Mouse (Mus musculus): ENCODE data around the gene Nsa2. TPM values are rescaled to one million over a fixed set of nuclear protein-coding genes. Genes with fewer than 3 reads are reported as not detected.

Nsa2 gene
- polyA plus RNA-seq, 1 experiment from 2014 or later: 52.4 TPM

- ATAC-seq (ENCODE audit: low read depth): no peak
- WGBS: 90% methylated on average over 3 of the region's 3 CpGs
- no peaks in the 10 kb centered on the region for H3K36me3 ChIP-seq
- H3K4me1 ChIP-seq (replicated peaks): no peaks in the 10 kb centered on the region
- no peak overlapping the region for H3K4me2 ChIP-seq
- no peak overlapping the region for H3K9ac ChIP-seq
- H3K27ac ChIP-seq (replicated peaks): no peak overlapping the region
- no peaks in the 10 kb centered on the region for H3K9me3 ChIP-seq
- H3K27me3 ChIP-seq: no peaks in the 10 kb centered on the region
- no peak overlapping the region for H3K4me3 ChIP-seq
Measured at GRCm38 (mm10) chr13:97080615-97081014, 57.1 kb downstream of the Nsa2 start.

- Histone ChIP-seq H3K9ac (no peak overlapping the region), H3K4me1 (replicated peaks) (no peaks in the 10 kb centered on the region)
- 84% methylated on average over 2 of the region's 2 CpGs for WGBS
Measured at GRCm38 (mm10) chr13:97080201-97080600, 57.5 kb downstream of the Nsa2 start.

More at GRCm38 (mm10) chr13:97080201-97080600, 57.5 kb downstream of the Nsa2 start:
- H3K27me3 ChIP-seq: no peaks in the 10 kb centered on the region
- no peak overlapping the region for H3K4me3 ChIP-seq
- no peak for ATAC-seq (ENCODE audit: low read depth)
- H3K36me3 ChIP-seq: no peaks in the 10 kb centered on the region
- no peaks in the 10 kb centered on the region for H3K9me3 ChIP-seq
- no peak overlapping the region for H3K4me2 ChIP-seq
- no peak overlapping the region for H3K27ac ChIP-seq (replicated peaks)

Other genes starting within 250 kb of the Nsa2 start
- 0.10 and 0.30 TPM in 2 replicates for gene Gcnt4, start 213.2 kb downstream of the Nsa2 start, polyA plus RNA-seq (2015; fragmentation: Nextera tagmentation; extraction: Ambion mirVana)
- gene 1700029F12Rik, start 103.6 kb downstream of the Nsa2 start, polyA plus RNA-seq (2015; fragmentation: Nextera tagmentation; extraction: Ambion mirVana): not detected in 2 replicates
- gene Fam169a, start 70.7 kb downstream of the Nsa2 start, polyA plus RNA-seq (2015; fragmentation: Nextera tagmentation; extraction: Ambion mirVana): 22.1 and 22.2 TPM in 2 replicates
- gene Gm6169, start 38.7 kb downstream of the Nsa2 start, polyA plus RNA-seq (2015; fragmentation: Nextera tagmentation; extraction: Ambion mirVana): 0.95 and 1.4 TPM in 2 replicates
- gene Gfm2, start within 50 bp of the Nsa2 start, polyA plus RNA-seq (2015; fragmentation: Nextera tagmentation; extraction: Ambion mirVana): 32.7 and 33.3 TPM in 2 replicates
- 42.7 and 44.7 TPM in 2 replicates for gene Hexb, start 60.4 kb upstream of the Nsa2 start, polyA plus RNA-seq (2015; fragmentation: Nextera tagmentation; extraction: Ambion mirVana)
- 54.9 and 59.5 TPM in 2 replicates for gene Enc1, start 103.2 kb upstream of the Nsa2 start, polyA plus RNA-seq (2015; fragmentation: Nextera tagmentation; extraction: Ambion mirVana)